Mouse (Mus musculus): Measurements from ENCODE around the gene Ier2. TPM values are rescaled to one million over a fixed set of nuclear protein-coding genes. Genes with fewer than 3 reads are reported as not detected.
"Not testable (repeated sequence)": the region's sequence is repeated elsewhere in the genome, so short reads cannot be mapped to it uniquely, and the experiment has no call there.

The Ier2 gene
- total RNA-seq, 2 experiments from 2014 or later = 33.3 to 47.6 TPM

- no peak for ATAC-seq (replicated peaks; ENCODE audit: poor library complexity, severe bottlenecking)
Measured at GRCm38 (mm10) chr8:84641578-84642361, 20.9 kb downstream of the Ier2 start.

GRCm38 (mm10) chr8:84640617-84641294, 21.9 kb downstream of the Ier2 start:
- ATAC-seq (replicated peaks; ENCODE audit: poor library complexity, severe bottlenecking) = no peak

GRCm38 (mm10) chr8:84640010-84640588, 22.6 kb downstream of the Ier2 start:
- ATAC-seq (replicated peaks; ENCODE audit: poor library complexity, severe bottlenecking) = no peak

GRCm38 (mm10) chr8:84639162-84640009, 23.3 kb downstream of the Ier2 start:
- peak; percentile 80 for ATAC-seq (replicated peaks; ENCODE audit: poor library complexity, severe bottlenecking)

GRCm38 (mm10) chr8:84638555-84639161, 24.0 kb downstream of the Ier2 start:
- peak; percentile 18; the same call in 1 of the 2 replicates for ATAC-seq (replicated peaks; ENCODE audit: poor library complexity, severe bottlenecking)

- ATAC-seq (replicated peaks; ENCODE audit: poor library complexity, severe bottlenecking) = no peak
Measured at GRCm38 (mm10) chr8:84637946-84638554, 24.6 kb downstream of the Ier2 start.

- no peak for ATAC-seq (replicated peaks; ENCODE audit: poor library complexity, severe bottlenecking)
Measured at GRCm38 (mm10) chr8:84636051-84636691, 26.5 kb downstream of the Ier2 start.

- no peak for ATAC-seq (replicated peaks; ENCODE audit: poor library complexity, severe bottlenecking)
Measured at GRCm38 (mm10) chr8:84635397-84636050, 27.1 kb downstream of the Ier2 start.

GRCm38 (mm10) chr8:84634849-84635304, 27.8 kb downstream of the Ier2 start:
- no peak for ATAC-seq (replicated peaks; ENCODE audit: poor library complexity, severe bottlenecking)

GRCm38 (mm10) chr8:84633841-84634584, 28.6 kb downstream of the Ier2 start:
- ATAC-seq (replicated peaks; ENCODE audit: poor library complexity, severe bottlenecking) = no peak

GRCm38 (mm10) chr8:84631813-84632212, 30.8 kb downstream of the Ier2 start:
- ATAC-seq (replicated peaks; ENCODE audit: poor library complexity, severe bottlenecking) = no peak

- no peak for ATAC-seq (replicated peaks; ENCODE audit: poor library complexity, severe bottlenecking)
Measured at GRCm38 (mm10) chr8:84630145-84630544, 32.5 kb downstream of the Ier2 start.

GRCm38 (mm10) chr8:84629586-84629985, 33.1 kb downstream of the Ier2 start:
- no peak for ATAC-seq (replicated peaks; ENCODE audit: poor library complexity, severe bottlenecking)

- not testable (repeated sequence) for ATAC-seq (replicated peaks; ENCODE audit: poor library complexity, severe bottlenecking)
Measured at GRCm38 (mm10) chr8:84623425-84623824, 39.2 kb downstream of the Ier2 start.

- ATAC-seq (replicated peaks; ENCODE audit: poor library complexity, severe bottlenecking) = 0 out of 2 replicates have a peak, but pooled peaks have one; percentile 22
Measured at GRCm38 (mm10) chr8:84621102-84621625, 41.5 kb downstream of the Ier2 start.

- no peak for ATAC-seq (replicated peaks; ENCODE audit: poor library complexity, severe bottlenecking)
Measured at GRCm38 (mm10) chr8:84617005-84617404, 45.6 kb downstream of the Ier2 start.

- ATAC-seq (replicated peaks; ENCODE audit: poor library complexity, severe bottlenecking) = no peak
Measured at GRCm38 (mm10) chr8:84615666-84616485, 46.8 kb downstream of the Ier2 start.

All from granulocyte monocyte progenitor cell, adult 5-6 weeks (primary cell).